Mouse (Mus musculus) thymus, adult 2 months (tissue): ENCODE data around the gene Gbe1. TPM values are rescaled to one million over a fixed set of nuclear protein-coding genes. Genes with fewer than 3 reads are reported as not detected.

Source experiments
- DNase-seq: peaks from one replicate; pipeline ENCODE4 v3.0.0; 2021
- H3K27ac ChIP-seq: fragments of 200-500 bp; 2 replicates; pipeline ENCODE4 v1.5.1; 2012; ENCODE audit warnings: low read length, control low read depth; ENCODE audit not compliant: control insufficient read depth, insufficient read depth
- H3K27me3 ChIP-seq: fragments of 200-500 bp; 2 replicates; pipeline ENCODE4 v1.6.1; 2012; ENCODE audit warnings: mild to moderate bottlenecking, low read length, moderate library complexity, mixed read lengths; ENCODE audit not compliant: control insufficient read depth, insufficient read depth
- H3K36me3 ChIP-seq: fragments of 200-500 bp; 2 replicates; pipeline ENCODE4 v1.6.1; 2012; ENCODE audit warnings: mild to moderate bottlenecking, low read length, moderate library complexity; ENCODE audit not compliant: control insufficient read depth, insufficient read depth
- H3K4me1 ChIP-seq: fragments of 200-500 bp; replicated peaks from 2 replicates; pipeline ENCODE4 v1.6.1; 2012; ENCODE audit warnings: low read length; ENCODE audit not compliant: control insufficient read depth, insufficient read depth
- H3K4me3 ChIP-seq: fragments of 200-500 bp; 2 replicates; pipeline ENCODE4 v1.5.1; 2012; ENCODE audit warnings: mild to moderate bottlenecking, low read length, control low read depth, moderate library complexity; ENCODE audit not compliant: control insufficient read depth, insufficient read depth
- CTCF ChIP-seq: fragments of 200-500 bp; IDR thresholded peaks from 2 replicates; pipeline ENCODE4 v1.5.1; 2012; ENCODE audit warnings: mild to moderate bottlenecking, control low read depth, low read length, moderate library complexity, borderline replicate concordance; ENCODE audit not compliant: control insufficient read depth, poor library complexity, insufficient read depth; ENCODE audit errors: extremely low read depth
- POLR2A ChIP-seq: fragments of 200-500 bp; IDR thresholded peaks from 2 replicates; pipeline ENCODE4 v1.6.1; 2012; ENCODE audit warnings: mild to moderate bottlenecking, low read length, control low read depth, moderate library complexity; ENCODE audit not compliant: control insufficient read depth, poor library complexity, insufficient read depth; ENCODE audit errors: extremely low read depth
- WGBS: fragments of 180-500 bp; shearing (Covaris S2); methylation state at CpG from one replicate; pipeline ENCODE4 v1.1.7; 2018; 5-methylcytosine and 5-hydroxymethylcytosine counted together
- polyA plus RNA-seq: library from polyadenylated mRNA; depleted of rRNA; stranded (reverse); fragments of >200 nt; gene quantifications from 2 replicates; pipeline ENCODE4 v1.2.3, GENCODE M21; 2012

Gbe1 gene
- polyA plus RNA-seq, 1 experiment, result 7.9 TPM

- Histone ChIP-seq H3K27me3 (no peaks in the 10 kb centered on the region), H3K4me1 (no peaks in the 10 kb centered on the region), H3K27ac (no peak overlapping the region), H3K4me3 (no peak overlapping the region), H3K36me3 (no peaks in the 10 kb centered on the region)
- 96% methylated on average over 2 of the region's 2 CpGs for WGBS
- TF ChIP-seq POLR2A, result no peak
- no peak for TF ChIP-seq CTCF
- DNase-seq, result no peak
Observed at GRCm38 (mm10) chr16:70535224-70535623, 221.5 kb downstream of the Gbe1 start.

GRCm38 (mm10) chr16:70550835-70551234 is 237.1 kb downstream of the Gbe1 start:
- Histone ChIP-seq H3K4me3 (no peak overlapping the region), H3K27ac (no peak overlapping the region), H3K27me3 (no peaks in the 10 kb centered on the region), H3K4me1 (no peaks in the 10 kb centered on the region), H3K36me3 (no peaks in the 10 kb centered on the region)
- WGBS, result 92% methylated on average over 3 of the region's 3 CpGs
- TF ChIP-seq POLR2A (no peak), CTCF (no peak)
- no peak for DNase-seq

- 94% methylated on average over 10 of the region's 10 CpGs for WGBS
- Histone ChIP-seq H3K4me1 (no peaks in the 10 kb centered on the region), H3K4me3 (no peak overlapping the region), H3K36me3 (no peaks in the 10 kb centered on the region), H3K27me3 (no peaks in the 10 kb centered on the region), H3K27ac (no peak overlapping the region)
- DNase-seq, result no peak
- TF ChIP-seq CTCF, result no peak
- no peak for TF ChIP-seq POLR2A
Observed at GRCm38 (mm10) chr16:70561635-70562348, 248.0 kb downstream of the Gbe1 start.

GRCm38 (mm10) chr16:70562574-70562973 is 248.8 kb downstream of the Gbe1 start:
- no peak overlapping the region for H3K4me3 ChIP-seq
- no peak for DNase-seq
- WGBS, result 90% methylated on average over 8 of the region's 8 CpGs

GRCm38 (mm10) chr16:70563456-70563855 is 249.7 kb downstream of the Gbe1 start:
- TF ChIP-seq POLR2A (no peak), CTCF (no peak)
- Histone ChIP-seq H3K27ac (no peak overlapping the region), H3K4me1 (no peaks in the 10 kb centered on the region), H3K27me3 (no peaks in the 10 kb centered on the region), H3K4me3 (no peak overlapping the region), H3K36me3 (no peaks in the 10 kb centered on the region)
- DNase-seq, result no peak
- 97% methylated on average over 5 of the region's 5 CpGs for WGBS

More at GRCm38 (mm10) chr16:70562574-70562973, 248.8 kb downstream of the Gbe1 start:
- H3K4me1 ChIP-seq, result no peaks in the 10 kb centered on the region
- H3K27ac ChIP-seq, result no peak overlapping the region
- TF ChIP-seq CTCF, result no peak
- no peak for TF ChIP-seq POLR2A
- no peaks in the 10 kb centered on the region for H3K36me3 ChIP-seq
- no peaks in the 10 kb centered on the region for H3K27me3 ChIP-seq

- Histone ChIP-seq H3K27ac (no peak overlapping the region), H3K4me1 (no peaks in the 10 kb centered on the region), H3K4me3 (no peak overlapping the region), H3K27me3 (no peaks in the 10 kb centered on the region), H3K36me3 (no peaks in the 10 kb centered on the region)
- 69% methylated on average over 23 of the region's 23 CpGs for WGBS
- DNase-seq, result no peak
- TF ChIP-seq CTCF, result no peak
- TF ChIP-seq POLR2A, result no peak
Observed at GRCm38 (mm10) chr16:70568341-70569265, 254.9 kb downstream of the Gbe1 start.
